Mouse (Mus musculus) kidney, adult 2 months (tissue): ENCODE data around the gene Uqcc1.

Experiments
- CTCF ChIP-seq: fragments of 200-500 bp; conservative IDR thresholded peaks from 2 replicates; pipeline ENCODE4 v1.5.1; 2011; ENCODE audit warnings: low read depth, mild to moderate bottlenecking, control low read depth, low read length, moderate library complexity, mixed read lengths; ENCODE audit not compliant: insufficient read depth, insufficient read length
- POLR2A ChIP-seq: fragments of 200-500 bp; IDR thresholded peaks from one replicate; pipeline ENCODE4 v1.6.1; 2011; ENCODE audit warnings: low read depth, low read length, control low read depth

DNA sequence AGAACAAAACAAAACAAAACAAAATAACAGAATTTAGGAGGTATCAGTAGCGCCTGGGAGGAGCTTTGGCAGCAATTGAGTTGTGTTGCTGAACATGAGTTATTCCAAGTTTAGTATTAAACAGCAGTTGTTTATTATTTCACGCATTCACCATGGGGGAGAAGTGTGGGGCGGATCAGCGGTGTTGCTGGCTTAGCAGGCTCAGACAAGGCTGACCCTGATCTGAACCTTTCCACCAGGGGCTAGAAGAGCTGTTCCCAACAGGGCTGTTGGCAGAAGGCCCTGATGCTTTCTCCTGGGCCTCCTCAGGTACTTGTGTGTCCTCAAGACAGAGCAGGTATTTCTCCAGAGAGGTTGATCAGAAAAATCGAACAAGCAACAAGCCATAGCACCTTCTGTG is 29.9 kb upstream of the Uqcc1 start:
- TF ChIP-seq CTCF: no peak
- no peak for TF ChIP-seq POLR2A
